Mouse (Mus musculus) midbrain, embryonic 12.5 days (tissue): ENCODE data around the gene Ddx1. TPM values are rescaled to one million over a fixed set of nuclear protein-coding genes. Genes with fewer than 3 reads are reported as not detected.

Experiments
- ATAC-seq: fragments of 200-750 bp; cut with Nextera tagmentation; 2 replicates; pipeline ENCODE4 v1.8.0; 2017; ENCODE audit warnings: low read depth, moderate TSS enrichment, moderate library complexity; ENCODE audit not compliant: low FRiP score
- H3K27ac ChIP-seq: fragments of 300-500 bp; sonication (generic); replicated peaks from 2 replicates; pipeline ENCODE4 v1.5.1; 2016; ENCODE audit warnings: mild to moderate bottlenecking
- H3K27me3 ChIP-seq: fragments of 300-500 bp; sonication (generic); 2 replicates; pipeline ENCODE4 v1.6.1; 2016; ENCODE audit warnings: mild to moderate bottlenecking
- H3K36me3 ChIP-seq: fragments of 300-500 bp; sonication (generic); 2 replicates; pipeline ENCODE4 v1.6.1; 2016
- H3K4me1 ChIP-seq: fragments of 300-500 bp; sonication (generic); 2 replicates; pipeline ENCODE4 v1.6.1; 2016
- H3K4me2 ChIP-seq: fragments of 300-500 bp; sonication (generic); replicated peaks from 2 replicates; pipeline ENCODE4 v1.6.1; 2016; ENCODE audit warnings: mild to moderate bottlenecking, moderate library complexity
- H3K4me3 ChIP-seq: fragments of 300-500 bp; sonication (generic); 2 replicates; pipeline ENCODE4 v1.5.1; 2016; ENCODE audit warnings: mild to moderate bottlenecking
- H3K9ac ChIP-seq: fragments of 300-500 bp; sonication (generic); replicated peaks from 2 replicates; pipeline ENCODE4 v1.6.1; 2016; ENCODE audit warnings: mild to moderate bottlenecking, moderate library complexity
- H3K9me3 ChIP-seq: fragments of 300-500 bp; sonication (generic); 2 replicates; pipeline ENCODE4 v1.6.1; 2016; ENCODE audit warnings: mild to moderate bottlenecking
- WGBS: fragments of 180-500 bp; shearing (Covaris S2); methylation state at CpG from one replicate; pipeline ENCODE4 v1.1.7; 2016; 5-methylcytosine and 5-hydroxymethylcytosine counted together
- polyA plus RNA-seq: library from polyadenylated mRNA; unstranded; fragments of >200 nt; fragmentation: Nextera tagmentation; extraction: Ambion mirVana; gene quantifications from 2 replicates; pipeline ENCODE4 v1.2.1, GENCODE M21; 2016

Gene Ddx1
- polyA plus RNA-seq, 1 experiment from 2014 or later = 155 TPM

- Histone ChIP-seq H3K36me3 (no peaks in the 10 kb centered on the region), H3K4me1 (peaks cover 17% of the 10 kb centered on the region), H3K4me3 (no peak overlapping the region), H3K9ac (no peak overlapping the region), H3K4me2 (no peak overlapping the region), H3K27me3 (0 out of 2 replicates have a peak, but pooled peaks cover 4% of the 10 kb centered on the region), H3K27ac (no peak overlapping the region), H3K9me3 (no peaks in the 10 kb centered on the region)
- WGBS = 79% methylated on average over 6 of the region's 6 CpGs
- no peak for ATAC-seq
Observed at GRCm38 (mm10) chr12:13177606-13178005, 71.4 kb downstream of the Ddx1 start.

DNA sequence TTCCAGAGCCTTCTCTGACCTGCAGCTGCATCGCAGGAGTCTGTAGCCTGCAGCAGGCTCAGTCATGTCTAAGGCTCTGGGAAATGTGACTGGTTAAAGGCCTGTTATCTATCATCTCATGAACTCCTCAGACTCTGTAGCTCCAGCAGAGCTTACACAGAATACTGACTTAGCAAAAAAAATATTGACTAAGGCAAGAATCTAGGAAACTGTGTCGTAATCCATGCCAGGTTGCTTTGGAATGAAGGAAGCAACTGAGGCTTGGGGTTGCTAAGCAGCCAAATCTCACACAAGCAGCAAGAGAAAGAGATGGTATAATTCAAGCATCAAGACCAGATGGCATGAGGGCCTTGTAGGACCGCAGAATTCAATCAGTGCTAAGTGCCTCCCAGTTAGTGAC is 72.1 kb downstream of the Ddx1 start:
- ATAC-seq = no peak
- Histone ChIP-seq H3K4me2 (no peak overlapping the region), H3K27ac (no peak overlapping the region), H3K9ac (no peak overlapping the region), H3K4me1 (peaks cover 17% of the 10 kb centered on the region), H3K36me3 (no peaks in the 10 kb centered on the region), H3K9me3 (no peaks in the 10 kb centered on the region), H3K27me3 (0 out of 2 replicates have a peak, but pooled peaks cover 4% of the 10 kb centered on the region), H3K4me3 (no peak overlapping the region)
- WGBS = 80% methylated on average over 3 of the region's 3 CpGs

DNA sequence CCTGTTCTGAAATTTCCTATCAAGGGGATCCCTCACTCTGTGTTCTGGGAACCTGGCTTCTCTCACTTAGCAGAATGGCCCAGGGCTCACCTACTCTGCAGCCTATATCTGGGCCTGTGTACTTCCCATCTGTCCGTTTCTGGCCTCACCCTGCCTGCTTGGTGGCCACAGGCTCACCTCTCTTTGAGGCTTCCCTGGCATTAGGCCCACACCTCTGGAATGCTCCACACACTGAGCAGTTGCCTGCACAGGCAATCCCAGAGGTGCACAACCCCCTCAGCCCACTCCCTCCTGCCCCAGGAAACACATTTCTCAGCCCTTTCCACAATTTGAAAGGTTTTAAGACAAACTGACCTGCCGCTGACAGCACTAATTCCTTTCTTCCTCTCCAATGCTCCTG is 72.9 kb downstream of the Ddx1 start:
- 42% methylated on average over 2 of the region's 2 CpGs for WGBS
- H3K4me1 ChIP-seq = peaks cover 11% of the 10 kb centered on the region
- H3K9ac ChIP-seq = no peak overlapping the region
- H3K27ac ChIP-seq = no peak overlapping the region
- H3K4me2 ChIP-seq = no peak overlapping the region
- H3K4me3 ChIP-seq = no peak overlapping the region
- H3K9me3 ChIP-seq = no peaks in the 10 kb centered on the region
- no peaks in the 10 kb centered on the region for H3K36me3 ChIP-seq
- no peak for ATAC-seq
- H3K27me3 ChIP-seq = 0 out of 2 replicates have a peak, but pooled peaks cover 4% of the 10 kb centered on the region

- H3K36me3 ChIP-seq = no peaks in the 10 kb centered on the region
- ATAC-seq = no peak
- H3K4me1 ChIP-seq = no peaks in the 10 kb centered on the region
- H3K27ac ChIP-seq = no peak overlapping the region
- H3K27me3 ChIP-seq = 0 out of 2 replicates have a peak, but pooled peaks cover 4% of the 10 kb centered on the region
- H3K4me2 ChIP-seq = no peak overlapping the region
- H3K9me3 ChIP-seq = no peaks in the 10 kb centered on the region
- WGBS = 74% methylated on average over 6 of the region's 6 CpGs
- H3K9ac ChIP-seq = no peak overlapping the region
- no peak overlapping the region for H3K4me3 ChIP-seq
Observed at GRCm38 (mm10) chr12:13174022-13174421, 75.0 kb downstream of the Ddx1 start.

DNA sequence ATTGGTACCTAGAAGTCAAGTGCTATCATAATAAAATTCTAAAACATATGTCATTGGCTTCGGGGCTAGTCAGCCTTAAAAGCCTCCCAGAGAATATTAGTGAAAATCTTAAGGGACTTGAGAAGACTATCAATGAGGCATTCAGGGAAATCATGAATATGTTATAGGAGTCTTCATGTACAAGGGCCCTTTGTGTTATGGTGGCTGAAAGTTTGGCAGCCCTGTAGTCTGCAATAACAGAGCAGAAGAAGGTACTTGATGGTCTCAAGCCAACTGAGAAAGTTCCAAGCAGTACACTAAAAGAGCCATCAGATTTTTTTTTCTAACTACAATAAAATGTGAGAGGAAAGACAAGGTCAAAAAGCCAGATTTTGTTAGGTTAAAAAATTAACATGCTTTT is 80.9 kb downstream of the Ddx1 start:
- Histone ChIP-seq H3K36me3 (no peaks in the 10 kb centered on the region), H3K9ac (no peak overlapping the region), H3K27ac (no peak overlapping the region), H3K9me3 (no peaks in the 10 kb centered on the region), H3K27me3 (no peaks in the 10 kb centered on the region), H3K4me2 (no peak overlapping the region), H3K4me1 (no peaks in the 10 kb centered on the region), H3K4me3 (no peak overlapping the region)
- no peak for ATAC-seq
- 78% methylated on average over 1 of the region's 1 CpGs for WGBS

GRCm38 (mm10) chr12:13167116-13167515 is 81.9 kb downstream of the Ddx1 start:
- Histone ChIP-seq H3K27ac (no peak overlapping the region), H3K9ac (no peak overlapping the region), H3K4me1 (no peaks in the 10 kb centered on the region), H3K27me3 (no peaks in the 10 kb centered on the region), H3K36me3 (no peaks in the 10 kb centered on the region), H3K9me3 (no peaks in the 10 kb centered on the region), H3K4me3 (no peak overlapping the region), H3K4me2 (no peak overlapping the region)
- 89% methylated on average over 5 of the region's 5 CpGs for WGBS
- no peak for ATAC-seq

Other genes starting within 250 kb of the Ddx1 start
- 17.6 and 18.6 TPM in 2 replicates for gene Nbas, start 19.9 kb upstream of the Ddx1 start, polyA plus RNA-seq